Mouse (Mus musculus) T-helper 17 cell (primary cell): ENCODE measurements at regions not wholly inside any gene's neighbourhood (a gene's known extent, or its start where the extent isn't known, plus 50 kb on each side); places are given as distances from the start of the nearest gene placed in this dataset.
"Not testable (repeated sequence)": the region's sequence is repeated elsewhere in the genome, so short reads cannot be mapped to it uniquely, and the experiment has no call there.

ENCODE experiments used
- in situ Hi-C, 2 experiments: fragments of 300-600 bp; cut with MboI, MseI; formaldehyde crosslinking; loops; 1 replicate in 1 of 2; 2 replicates in 1 of 2; pipeline ENCODE4 v1.15.1; 2025; ENCODE audit warnings: high pct_unique_total_duplicates in 2 of 2

DNA sequence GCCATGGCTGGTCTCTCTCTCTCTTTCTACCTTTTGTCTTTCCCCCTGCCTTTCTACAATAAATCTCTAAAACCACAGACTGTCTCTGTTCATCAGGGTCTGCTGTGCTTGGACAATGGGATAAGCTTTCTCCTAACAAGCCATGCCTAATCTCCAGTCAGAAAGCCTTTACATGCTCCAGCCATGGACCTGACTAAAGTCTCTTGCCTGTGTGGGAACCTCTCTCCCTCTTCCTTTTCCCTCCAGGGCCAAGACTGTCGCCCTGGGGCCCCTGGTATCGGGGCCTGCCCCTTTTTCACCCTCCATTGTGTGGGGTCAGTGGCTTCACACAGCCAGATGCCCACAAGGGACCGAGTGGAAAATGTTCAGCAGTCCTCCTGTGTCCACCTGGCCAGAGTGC lies 1151.3 kb upstream of the Prmt6 start:
- in situ Hi-C loops, result no loop called here

DNA sequence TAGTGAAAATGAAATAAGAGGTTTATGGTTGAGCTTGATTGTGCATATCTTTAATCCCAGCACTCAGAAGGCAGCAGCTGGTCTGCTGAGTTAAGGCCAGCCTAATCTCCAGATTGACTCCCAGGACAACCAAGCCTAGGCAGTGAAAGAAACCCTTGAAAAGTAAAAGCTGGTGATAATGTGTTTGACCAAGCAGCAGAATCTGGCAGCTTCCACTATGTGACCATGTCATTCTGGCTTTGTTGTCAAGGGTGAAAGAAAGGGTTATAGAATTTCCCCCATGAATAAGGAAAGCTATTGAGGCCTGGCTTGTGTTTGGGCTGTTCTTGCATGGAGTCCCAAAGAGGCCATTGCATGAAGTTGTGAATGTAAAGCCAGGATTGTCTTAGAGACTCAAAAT lies 1142.3 kb upstream of the Prmt6 start:
- in situ Hi-C loops, result no loop called here

DNA sequence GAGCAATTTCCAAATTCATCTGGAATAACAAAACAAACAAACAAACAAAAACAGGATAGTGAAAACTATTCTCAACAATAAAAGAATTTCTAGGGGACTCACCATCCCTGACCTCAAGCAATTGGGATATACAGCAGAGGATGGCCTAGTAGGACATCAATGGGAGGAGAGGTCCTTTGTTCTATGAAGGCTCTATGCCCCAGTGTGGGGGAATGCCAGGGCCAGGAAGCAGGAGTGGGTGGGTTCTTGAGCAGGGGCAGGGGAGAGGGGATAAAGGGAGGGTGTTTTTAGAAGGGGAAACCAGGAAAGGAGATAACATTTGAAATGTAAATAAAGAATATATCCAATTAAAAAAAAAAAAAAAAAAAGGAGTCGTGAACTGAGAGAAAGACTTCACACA lies 1141.9 kb upstream of the Prmt6 start:
- in situ Hi-C loops, result not testable (repeated sequence)

DNA sequence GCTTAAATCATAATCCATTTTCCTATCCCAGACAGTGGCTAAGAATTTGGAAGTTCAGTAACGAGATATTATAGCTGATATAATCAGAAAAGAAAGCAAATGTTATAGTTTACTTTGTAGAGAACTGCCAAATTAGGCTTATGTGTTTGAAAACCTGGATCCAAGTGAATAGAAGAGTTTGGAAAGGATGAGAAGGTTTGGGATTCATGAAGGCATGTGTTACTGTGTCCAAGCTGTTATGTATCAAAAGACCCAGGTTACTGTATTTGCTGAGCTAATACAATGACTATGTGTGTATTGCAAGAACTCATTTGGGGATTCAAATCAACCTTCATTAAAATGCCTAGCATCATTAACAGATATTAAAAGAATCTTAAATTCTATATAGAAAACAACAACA lies 1135.9 kb upstream of the Prmt6 start:
- in situ Hi-C loops, result loop anchor here in 1 of 2 experiments (10.0 kb wide), 1 partner anchor 538 kb away; no protein-coding TSS in a partner anchor

DNA sequence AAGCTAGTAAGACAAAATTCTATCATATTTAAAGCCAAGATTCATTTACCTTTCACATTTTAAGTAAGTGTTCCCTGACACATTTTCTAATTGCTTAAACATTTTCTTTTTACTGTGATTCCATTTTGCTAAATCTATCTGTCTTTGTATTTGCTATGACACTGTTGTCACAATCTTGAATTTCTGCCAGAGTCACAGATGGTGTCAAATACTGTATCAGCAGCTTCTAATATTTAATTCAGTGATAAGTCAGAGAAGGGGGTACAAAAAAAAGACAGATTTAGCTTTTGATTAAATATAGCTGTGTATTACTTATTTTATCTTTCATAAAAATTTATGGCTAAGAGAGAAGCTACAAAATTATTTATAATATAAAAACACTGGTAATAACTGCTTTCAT lies 1135.5 kb upstream of the Prmt6 start:
- in situ Hi-C loops, result loop anchor here in 1 of 2 experiments (10.0 kb wide), 1 partner anchor 538 kb away; no protein-coding TSS in a partner anchor

DNA sequence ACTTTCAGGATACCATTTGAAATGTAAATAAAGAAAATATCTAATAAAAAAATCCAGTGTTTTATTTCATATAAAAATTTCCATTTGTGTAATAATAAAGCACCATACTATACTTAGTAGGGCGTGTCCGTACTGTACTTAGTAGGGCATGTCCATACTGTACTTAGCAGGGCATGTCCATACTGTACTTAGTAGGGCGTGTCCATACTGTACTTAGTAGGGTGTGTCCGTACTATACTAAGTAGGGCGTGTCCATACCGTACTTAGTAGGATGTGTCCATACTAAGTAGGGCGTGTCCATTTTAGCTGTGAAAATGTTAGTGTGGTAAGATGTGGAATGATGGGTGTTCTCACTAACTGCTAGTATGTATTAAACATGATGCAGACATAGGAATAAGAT lies 1134.8 kb upstream of the Prmt6 start:
- in situ Hi-C loops, result loop anchor here in 1 of 2 experiments (10.0 kb wide), 1 partner anchor 539 kb away; no protein-coding TSS in a partner anchor

DNA sequence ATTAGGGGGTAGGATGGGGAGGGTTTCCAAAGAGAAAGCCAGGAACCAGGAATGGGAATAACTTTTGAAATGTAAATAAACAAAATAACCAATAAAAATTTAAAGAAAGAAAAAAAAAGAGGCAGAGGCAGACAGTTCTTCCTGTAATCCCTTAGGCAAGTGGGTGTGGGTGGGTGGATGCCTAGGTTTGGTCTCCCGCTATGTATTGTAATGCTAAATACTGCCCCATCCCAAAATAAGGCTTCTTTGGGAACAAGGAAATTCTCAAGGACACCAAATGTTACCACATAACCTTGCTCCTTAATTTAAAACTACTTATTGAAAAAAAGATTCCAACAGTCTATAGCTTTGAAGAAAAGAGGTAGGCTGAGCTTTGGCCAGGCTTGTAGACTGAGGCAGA lies 1120.5 kb upstream of the Prmt6 start:
- in situ Hi-C loops, result no loop called here

DNA sequence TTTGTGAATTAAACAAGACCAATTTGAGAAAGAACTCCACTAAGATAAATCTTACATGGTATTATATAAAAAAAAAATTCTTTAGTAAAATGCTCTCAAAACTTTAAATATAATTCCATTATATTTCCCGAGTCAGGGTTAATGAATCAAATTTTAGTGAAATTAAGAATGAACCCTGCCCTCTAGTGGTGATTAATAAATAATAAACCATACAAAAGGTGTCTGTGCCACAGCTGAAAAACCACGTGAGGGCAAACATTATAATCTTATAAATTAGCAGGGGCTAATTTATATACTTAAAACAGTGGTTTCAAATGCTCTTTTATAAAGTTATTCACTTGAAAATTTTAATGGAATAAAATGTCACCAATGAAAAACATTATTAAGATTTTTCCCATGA lies 1087.4 kb upstream of the Prmt6 start:
- in situ Hi-C loops, result no loop called here

DNA sequence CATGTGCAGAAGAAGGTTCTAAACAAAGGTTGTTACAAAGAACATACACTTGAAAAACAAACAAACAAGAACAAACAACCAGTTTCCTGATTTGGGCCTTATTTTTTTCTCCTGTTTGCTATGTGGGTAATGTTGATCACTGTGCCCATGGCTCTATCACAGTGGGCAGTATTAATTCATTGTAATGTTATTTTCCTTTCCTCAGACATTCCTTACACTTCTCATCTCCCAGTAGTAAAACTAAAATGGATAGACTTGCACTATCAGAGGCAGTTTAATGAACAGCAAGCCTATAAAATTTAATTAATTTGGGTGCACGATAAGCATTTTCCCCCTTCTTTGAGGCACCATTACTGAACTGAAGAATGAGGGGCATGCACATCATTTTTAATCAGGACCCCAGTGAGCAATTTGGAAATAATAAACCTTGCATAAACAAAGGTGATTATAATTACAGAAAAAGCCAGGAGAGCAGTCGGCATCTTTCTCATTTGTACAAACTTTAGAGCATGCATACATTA lies 1040.3 kb upstream of the Prmt6 start:
- in situ Hi-C loops, result no loop called here

DNA sequence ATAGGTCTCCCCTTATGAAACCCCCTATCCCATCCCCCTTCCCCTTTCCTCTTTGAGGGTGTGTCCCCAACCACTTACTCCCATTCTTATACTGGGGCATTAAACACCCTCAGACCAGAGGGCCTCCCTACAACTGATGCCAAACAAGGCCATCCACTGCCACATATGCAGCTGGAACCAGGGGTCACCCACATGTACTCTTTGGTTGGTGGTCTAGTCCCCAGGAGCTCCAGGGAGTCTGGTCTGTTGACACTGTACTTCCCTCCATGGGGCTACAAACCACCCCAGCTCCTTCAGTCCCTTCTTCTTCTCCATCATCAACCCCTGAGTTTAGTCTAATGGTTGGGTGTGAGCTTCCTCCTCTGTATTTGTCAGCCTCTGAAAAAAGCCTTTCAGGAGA lies 1030.8 kb upstream of the Prmt6 start:
- in situ Hi-C loops, result no loop called here
